Mouse (Mus musculus) kidney, embryonic 16.5 days (tissue): Measurements from ENCODE around the gene Aqp2. TPM values are rescaled to one million over a fixed set of nuclear protein-coding genes. Genes with fewer than 3 reads are reported as not detected.

Source experiments
- ATAC-seq: fragments of 200-750 bp; cut with Nextera tagmentation; 2 replicates; pipeline ENCODE4 v1.8.0; 2017; ENCODE audit warnings: moderate TSS enrichment; ENCODE audit not compliant: low FRiP score, low TSS enrichment
- H3K27ac ChIP-seq: fragments of 300-500 bp; sonication (generic); 2 replicates; pipeline ENCODE4 v1.5.1; 2014; ENCODE audit warnings: low read length
- H3K27me3 ChIP-seq: fragments of 300-500 bp; sonication (generic); 2 replicates; pipeline ENCODE4 v1.6.1; 2014; ENCODE audit warnings: low read length, control low read depth, mixed read lengths; ENCODE audit not compliant: insufficient read depth
- H3K36me3 ChIP-seq: fragments of 300-500 bp; sonication (generic); 2 replicates; pipeline ENCODE4 v1.6.1; 2014; ENCODE audit warnings: low read length, control low read depth, mixed read lengths; ENCODE audit not compliant: insufficient read depth
- H3K4me1 ChIP-seq: fragments of 300-500 bp; sonication (generic); 2 replicates; pipeline ENCODE4 v1.6.1; 2014; ENCODE audit warnings: low read length, control low read depth, mixed read lengths; ENCODE audit not compliant: insufficient read depth
- H3K4me2 ChIP-seq: fragments of 300-500 bp; sonication (generic); replicated peaks from 2 replicates; pipeline ENCODE4 v1.6.1; 2014; ENCODE audit warnings: low read depth, low read length
- H3K4me3 ChIP-seq: fragments of 300-500 bp; sonication (generic); 2 replicates; pipeline ENCODE4 v1.5.1; 2014; ENCODE audit warnings: mild to moderate bottlenecking, low read length
- H3K9ac ChIP-seq: fragments of 300-500 bp; sonication (generic); replicated peaks from 2 replicates; pipeline ENCODE4 v1.6.1; 2014; ENCODE audit warnings: low read length
- H3K9me3 ChIP-seq: fragments of 300-500 bp; sonication (generic); 2 replicates; pipeline ENCODE4 v1.6.1; 2016; ENCODE audit warnings: low read length, control low read depth
- WGBS: fragments of 180-500 bp; shearing (Covaris S2); extraction: QIAGEN DNeasy Blood & Tissue Kit; methylation state at CpG from one replicate; pipeline ENCODE4 v1.1.7; 2014; 5-methylcytosine and 5-hydroxymethylcytosine counted together
- polyA plus RNA-seq: library from polyadenylated mRNA; unstranded; fragments of >200 nt; fragmentation: Nextera tagmentation; extraction: Ambion mirVana; gene quantifications from 2 replicates; pipeline ENCODE4 v1.2.1, GENCODE M21; 2015

Gene Aqp2
- polyA plus RNA-seq, 1 experiment from 2014 or later: 159 TPM

- no peak for ATAC-seq
- WGBS: 77% methylated on average over 13 of the region's 13 CpGs
- Histone ChIP-seq H3K4me2 (no peak overlapping the region), H3K27ac (no peak overlapping the region), H3K4me3 (no peak overlapping the region), H3K9me3 (no peaks in the 10 kb centered on the region), H3K27me3 (no peaks in the 10 kb centered on the region), H3K36me3 (no peaks in the 10 kb centered on the region), H3K4me1 (peaks cover 21% of the 10 kb centered on the region), H3K9ac (no peak overlapping the region)
Observed at GRCm38 (mm10) chr15:99608382-99609125, 29.7 kb downstream of the Aqp2 start.

GRCm38 (mm10) chr15:99611563-99611962 is 32.7 kb downstream of the Aqp2 start:
- WGBS: 63% methylated on average over 7 of the region's 7 CpGs
- 0 out of 2 replicates have a peak, but pooled peaks cover 6% of the 10 kb centered on the region for H3K27me3 ChIP-seq
- no peaks in the 10 kb centered on the region for H3K9me3 ChIP-seq
- H3K36me3 ChIP-seq: no peaks in the 10 kb centered on the region
- no peak overlapping the region for H3K4me2 ChIP-seq
- ATAC-seq: no peak
- peaks cover 25% of the 10 kb centered on the region for H3K4me1 ChIP-seq
- no peak overlapping the region for H3K4me3 ChIP-seq
- no peak overlapping the region for H3K27ac ChIP-seq
- H3K9ac ChIP-seq: no peak overlapping the region

- no peak for ATAC-seq
- H3K27me3 ChIP-seq: 0 out of 2 replicates have a peak, but pooled peaks cover 6% of the 10 kb centered on the region
- peaks cover 14% of the 10 kb centered on the region for H3K4me1 ChIP-seq
- H3K4me2 ChIP-seq: 0 out of 2 replicates have a peak overlapping the region, but pooled peaks have one; percentile 3
- H3K36me3 ChIP-seq: no peaks in the 10 kb centered on the region
- no peak overlapping the region for H3K27ac ChIP-seq
- WGBS: 77% methylated on average over 13 of the region's 13 CpGs
- H3K9ac ChIP-seq: 0 out of 2 replicates have a peak overlapping the region, but pooled peaks have one; percentile 16
- H3K4me3 ChIP-seq: no peak overlapping the region
- H3K9me3 ChIP-seq: no peaks in the 10 kb centered on the region
Observed at GRCm38 (mm10) chr15:99614273-99614672, 35.4 kb downstream of the Aqp2 start.

- no peak overlapping the region for H3K4me3 ChIP-seq
- 4% methylated on average over 12 of the region's 12 CpGs for WGBS
- peaks cover 14% of the 10 kb centered on the region for H3K4me1 ChIP-seq
- no peaks in the 10 kb centered on the region for H3K9me3 ChIP-seq
- 0 out of 2 replicates have a peak, but pooled peaks cover 6% of the 10 kb centered on the region for H3K27me3 ChIP-seq
- H3K36me3 ChIP-seq: peaks cover 2% of the 10 kb centered on the region; the same call in 1 of the 2 replicates
- H3K4me2 ChIP-seq: 0 out of 2 replicates have a peak overlapping the region, but pooled peaks have one; percentile 3
- H3K27ac ChIP-seq: no peak overlapping the region
- ATAC-seq: peak; percentile 65
- H3K9ac ChIP-seq: 0 out of 2 replicates have a peak overlapping the region, but pooled peaks have one; percentile 16
Observed at GRCm38 (mm10) chr15:99614753-99615152, 35.9 kb downstream of the Aqp2 start.

GRCm38 (mm10) chr15:99615246-99615645 is 36.4 kb downstream of the Aqp2 start:
- WGBS: 34% methylated on average over 9 of the region's 9 CpGs
- Histone ChIP-seq H3K36me3 (peaks cover 5% of the 10 kb centered on the region; the same call in 1 of the 2 replicates), H3K9ac (no peak overlapping the region), H3K27ac (no peak overlapping the region), H3K4me2 (no peak overlapping the region), H3K9me3 (no peaks in the 10 kb centered on the region), H3K27me3 (0 out of 2 replicates have a peak, but pooled peaks cover 6% of the 10 kb centered on the region), H3K4me1 (peaks cover 14% of the 10 kb centered on the region), H3K4me3 (no peak overlapping the region)
- peak; percentile 31 for ATAC-seq

- 88% methylated on average over 3 of the region's 3 CpGs for WGBS
Observed at GRCm38 (mm10) chr15:99618595-99618994, 39.7 kb downstream of the Aqp2 start.

GRCm38 (mm10) chr15:99619821-99620220 is 41.0 kb downstream of the Aqp2 start:
- WGBS: 86% methylated on average over 4 of the region's 4 CpGs
- Histone ChIP-seq H3K4me1 (peaks cover 9% of the 10 kb centered on the region), H3K36me3 (peaks cover 24% of the 10 kb centered on the region; the same call in 1 of the 2 replicates), H3K4me3 (no peak overlapping the region), H3K9me3 (no peaks in the 10 kb centered on the region), H3K27ac (no peak overlapping the region), H3K4me2 (no peak overlapping the region), H3K9ac (no peak overlapping the region), H3K27me3 (no peaks in the 10 kb centered on the region)
- ATAC-seq: no peak

More at GRCm38 (mm10) chr15:99618595-99618994, 39.7 kb downstream of the Aqp2 start:
- H3K27me3 ChIP-seq: 0 out of 2 replicates have a peak, but pooled peaks cover 6% of the 10 kb centered on the region
- H3K9ac ChIP-seq: no peak overlapping the region
- ATAC-seq: no peak
- H3K27ac ChIP-seq: no peak overlapping the region
- peaks cover 14% of the 10 kb centered on the region for H3K4me1 ChIP-seq
- H3K36me3 ChIP-seq: peaks cover 16% of the 10 kb centered on the region; the same call in 1 of the 2 replicates
- H3K4me2 ChIP-seq: no peak overlapping the region
- H3K4me3 ChIP-seq: no peak overlapping the region
- H3K9me3 ChIP-seq: no peaks in the 10 kb centered on the region

- no peak for ATAC-seq
- Histone ChIP-seq H3K4me2 (no peak overlapping the region), H3K9me3 (no peaks in the 10 kb centered on the region), H3K4me3 (no peak overlapping the region), H3K9ac (no peak overlapping the region), H3K4me1 (no peaks in the 10 kb centered on the region), H3K27ac (no peak overlapping the region), H3K27me3 (no peaks in the 10 kb centered on the region), H3K36me3 (peaks cover 46% of the 10 kb centered on the region)
- 89% methylated on average over 11 of the region's 11 CpGs for WGBS
Observed at GRCm38 (mm10) chr15:99622063-99622462, 43.2 kb downstream of the Aqp2 start.

- H3K4me3 ChIP-seq: no peak overlapping the region
- H3K9ac ChIP-seq: no peak overlapping the region
- no peak for ATAC-seq
- H3K4me2 ChIP-seq: no peak overlapping the region
- H3K9me3 ChIP-seq: no peaks in the 10 kb centered on the region
- H3K27me3 ChIP-seq: no peaks in the 10 kb centered on the region
- H3K36me3 ChIP-seq: peaks cover 82% of the 10 kb centered on the region
- H3K27ac ChIP-seq: no peak overlapping the region
- H3K4me1 ChIP-seq: no peaks in the 10 kb centered on the region
Observed at GRCm38 (mm10) chr15:99631618-99632017, 52.8 kb downstream of the Aqp2 start.
